Mouse (Mus musculus): ENCODE data around the gene Atf6. TPM values are rescaled to one million over a fixed set of nuclear protein-coding genes. Genes with fewer than 3 reads are reported as not detected.

The Atf6 gene
- total and polyA plus RNA-seq, 3 experiments: 33.8 to 47.0 (median 35.3) TPM

DNA sequence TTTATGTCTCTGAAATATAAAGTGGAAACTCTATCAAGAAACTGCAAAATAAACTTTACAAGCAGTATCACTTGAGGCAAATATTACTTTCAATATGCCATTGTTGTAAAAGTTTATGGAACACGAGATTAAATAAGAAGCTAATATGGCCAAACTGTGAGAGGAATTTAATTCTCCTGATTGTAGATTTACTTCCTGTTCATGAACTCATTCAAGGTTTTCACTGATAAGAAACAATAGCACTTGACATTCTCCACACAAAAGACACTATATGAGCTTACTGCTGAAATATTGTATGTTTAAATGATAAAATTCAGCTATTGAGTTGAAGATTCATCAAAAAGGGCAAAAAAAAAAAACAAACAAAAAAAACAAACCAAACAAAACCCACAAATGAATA lies 102.8 kb downstream of the Atf6 start:
- peaks cover 4% of the 10 kb centered on the region; the same call in 1 of the 2 replicates for H3K79me2 ChIP-seq (replicated peaks; ENCODE audit: control insufficient read depth, extremely low read depth, insufficient read depth, poor library complexity, severe bottlenecking)
- TF ChIP-seq CTCF (conservative IDR thresholded peaks at IDR 0.05 in 1 of 2, IDR thresholded peaks at IDR 0.05 in 1 of 2; ENCODE audit: low read depth in 2 of 2, low read length in 2 of 2) (no peak), CHD2 (IDR thresholded peaks at IDR 0.05; ENCODE audit: low read length) (no peak), RCOR1 (conservative IDR thresholded peaks at IDR 0.05; ENCODE audit: low read depth, low read length) (no peak), USF2 (conservative IDR thresholded peaks at IDR 0.05; ENCODE audit: low read depth, low read length) (no peak), EP300 (IDR thresholded peaks at IDR 0.05; ENCODE audit: low read length) (no peak), JUN (IDR thresholded peaks at IDR 0.05; ENCODE audit: insufficient read depth, low read depth, low read length) (no peak), JUND (conservative IDR thresholded peaks at IDR 0.05; ENCODE audit: low read depth, low read length) (no peak), SIN3A (IDR thresholded peaks at IDR 0.05; ENCODE audit: low read length) (no peak), MYC (IDR thresholded peaks at IDR 0.05; ENCODE audit: low read depth, low read length) (no peak), MAZ (IDR thresholded peaks at IDR 0.05; ENCODE audit: low read depth, low read length) (no peak), RAD21 (IDR thresholded peaks at IDR 0.05; ENCODE audit: low read depth, low read length) (no peak), MXI1 (IDR thresholded peaks at IDR 0.05; ENCODE audit: low read depth, low read length) (no peak), ZKSCAN1 (IDR thresholded peaks at IDR 0.05; ENCODE audit: borderline replicate concordance, low read depth, low read length) (no peak), NELFE (IDR thresholded peaks at IDR 0.05; ENCODE audit: low read depth, low read length) (no peak), UBTF (IDR thresholded peaks at IDR 0.05; ENCODE audit: low read depth, low read length) (no peak), MAX (IDR thresholded peaks at IDR 0.05; ENCODE audit: low read length) (no peak), ELF1 (IDR thresholded peaks at IDR 0.05; ENCODE audit: low read depth, low read length) (no peak), CHD1 (IDR thresholded peaks at IDR 0.05; ENCODE audit: low read depth, low read length) (no peak), ZMIZ1 (IDR thresholded peaks at IDR 0.05; ENCODE audit: low read depth, low read length) (no peak)
- H3K4me2 ChIP-seq (ENCODE audit: insufficient read depth, low read depth, poor library complexity, severe bottlenecking): no peak overlapping the region
- no peak overlapping the region for H3K4me3 ChIP-seq (replicated peaks in 1 of 3; ENCODE audit: low read depth in 2 of 3, low read length in 2 of 3, poor library complexity in 1 of 3)
- dilution Hi-C loops (cut with MboI; ENCODE audit: extremely low pct_ligation_motif_present, extremely low pct_unique_long_range_greater_than_20kb, low sequenced_read_pairs) (no loop called here), in situ Hi-C loops (cut with MboI; ENCODE audit: low pct_ligation_motif_present, low pct_unique_long_range_greater_than_20kb, low sequenced_read_pairs) (no loop called here)
- H3K9ac ChIP-seq (ENCODE audit: insufficient read depth, low read depth): no peak overlapping the region
- no peak for DNase-seq (ENCODE audit: extremely low read depth)
- peaks cover 0 to 6% of the 10 kb centered on the region in 2 experiments; a peak in 3 of 4 replicates for H3K4me1 ChIP-seq (ENCODE audit: control insufficient read depth in 1 of 2, insufficient read depth in 2 of 2)
- H3K27me3 ChIP-seq (replicated peaks): no peaks in the 10 kb centered on the region
- peaks cover 35 to 83% of the 10 kb centered on the region in 2 experiments for H3K36me3 ChIP-seq (replicated peaks in 1 of 2; ENCODE audit: control insufficient read depth in 1 of 2, insufficient read depth in 1 of 2, low read length in 1 of 2)
- H3K9me3 ChIP-seq (replicated peaks; ENCODE audit: low read length): peaks cover 5% of the 10 kb centered on the region
- H3K27ac ChIP-seq (ENCODE audit: insufficient read depth, low read depth): no peak overlapping the region

- H3K9ac ChIP-seq (ENCODE audit: insufficient read depth, low read depth): no peak overlapping the region
- peaks cover 4% of the 10 kb centered on the region for H3K79me2 ChIP-seq (replicated peaks; ENCODE audit: control insufficient read depth, extremely low read depth, insufficient read depth, poor library complexity, severe bottlenecking)
- DNase-seq (ENCODE audit: extremely low read depth): no peak
- in situ Hi-C loops (cut with MboI; ENCODE audit: low pct_ligation_motif_present, low pct_unique_long_range_greater_than_20kb, low sequenced_read_pairs) (no loop called here), dilution Hi-C loops (cut with MboI; ENCODE audit: extremely low pct_ligation_motif_present, extremely low pct_unique_long_range_greater_than_20kb, low sequenced_read_pairs) (no loop called here)
- H3K4me1 ChIP-seq (ENCODE audit: control insufficient read depth in 1 of 2, insufficient read depth in 2 of 2): no peaks in the 10 kb centered on the region; a peak in 1 of 4 replicates
- H3K9me3 ChIP-seq (replicated peaks; ENCODE audit: low read length): peaks cover 5% of the 10 kb centered on the region
- TF ChIP-seq MXI1 (IDR thresholded peaks at IDR 0.05; ENCODE audit: low read depth, low read length) (no peak), ZNF384 (IDR thresholded peaks at IDR 0.05; ENCODE audit: low read depth, low read length) (peak; percentile 59)
- no peaks in the 10 kb centered on the region for H3K27me3 ChIP-seq (replicated peaks)
- H3K4me3 ChIP-seq (replicated peaks in 1 of 3; ENCODE audit: low read depth in 2 of 3, low read length in 2 of 3, poor library complexity in 1 of 3): no peak overlapping the region
- no peak overlapping the region for H3K27ac ChIP-seq (ENCODE audit: insufficient read depth, low read depth)
- no peak overlapping the region for H3K4me2 ChIP-seq (ENCODE audit: insufficient read depth, low read depth, poor library complexity, severe bottlenecking)
- peaks cover 26 to 74% of the 10 kb centered on the region in 2 experiments for H3K36me3 ChIP-seq (replicated peaks in 1 of 2; ENCODE audit: control insufficient read depth in 1 of 2, insufficient read depth in 1 of 2, low read length in 1 of 2)
Observed at GRCm38 (mm10) chr1:170761634-170762033, 105.9 kb downstream of the Atf6 start.
